Mouse (Mus musculus) heart, adult 11 months (tissue): ENCODE measurements around the gene Erbb4.

Experiments
- DNase-seq: peaks from one replicate; pipeline ENCODE4 v3.0.0; 2022

Gene Erbb4

DNA sequence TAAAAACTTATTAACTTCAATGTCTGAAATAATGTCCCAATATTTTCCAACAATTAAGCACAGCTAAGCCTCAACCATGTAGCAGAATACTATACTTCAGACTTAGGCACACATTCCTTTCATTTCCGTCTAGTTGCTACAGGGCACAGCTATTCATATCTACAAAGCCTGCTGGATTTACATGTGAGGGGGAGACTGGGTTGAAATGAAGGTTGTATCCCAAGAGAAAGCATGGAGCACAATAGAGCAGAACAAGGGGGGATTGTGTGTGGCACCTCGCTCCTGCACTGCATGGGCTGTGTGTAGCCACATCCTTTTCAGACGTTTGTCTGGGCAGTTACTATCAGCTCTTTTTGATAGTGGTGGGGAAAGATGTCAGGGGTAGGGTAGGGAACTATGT, 83.0 kb downstream of the Erbb4 start:
- DNase-seq, result no peak

DNA sequence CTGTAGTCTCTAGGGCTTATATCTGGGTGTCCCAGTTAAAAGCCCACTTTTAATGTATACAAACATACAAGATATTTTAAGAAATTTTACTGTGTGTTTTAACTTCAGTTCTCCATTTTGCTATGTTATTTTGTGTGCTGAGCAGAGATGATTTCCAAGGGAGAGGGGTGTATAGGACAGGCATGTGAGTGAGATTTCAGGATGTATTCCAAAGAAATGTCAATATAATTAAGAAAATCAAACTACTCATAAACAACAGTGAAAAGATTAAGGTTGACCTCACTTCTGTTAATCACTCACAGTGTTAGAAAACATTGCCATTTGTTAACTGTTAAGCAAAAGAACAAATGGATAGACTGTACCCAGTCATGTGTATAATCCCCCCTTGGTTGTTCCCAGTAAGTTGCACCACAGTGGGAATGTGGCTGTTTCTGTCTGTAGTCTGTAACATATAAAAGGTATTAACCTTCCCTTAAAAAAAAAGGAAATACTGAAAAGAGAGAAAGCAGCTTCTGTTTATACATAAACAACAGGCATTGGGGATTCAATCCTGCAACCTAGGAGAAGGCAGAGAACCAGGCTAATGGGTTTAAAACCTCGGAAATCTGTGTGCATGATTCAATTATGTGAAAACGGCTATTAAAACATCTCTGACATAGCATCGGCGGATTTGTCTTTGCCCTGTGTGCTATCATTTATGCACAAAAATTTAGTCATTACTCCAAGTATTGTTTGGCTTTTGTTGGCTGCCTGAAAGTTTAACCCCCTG, 84.5 kb downstream of the Erbb4 start:
- DNase-seq, result peak; percentile 62

DNA sequence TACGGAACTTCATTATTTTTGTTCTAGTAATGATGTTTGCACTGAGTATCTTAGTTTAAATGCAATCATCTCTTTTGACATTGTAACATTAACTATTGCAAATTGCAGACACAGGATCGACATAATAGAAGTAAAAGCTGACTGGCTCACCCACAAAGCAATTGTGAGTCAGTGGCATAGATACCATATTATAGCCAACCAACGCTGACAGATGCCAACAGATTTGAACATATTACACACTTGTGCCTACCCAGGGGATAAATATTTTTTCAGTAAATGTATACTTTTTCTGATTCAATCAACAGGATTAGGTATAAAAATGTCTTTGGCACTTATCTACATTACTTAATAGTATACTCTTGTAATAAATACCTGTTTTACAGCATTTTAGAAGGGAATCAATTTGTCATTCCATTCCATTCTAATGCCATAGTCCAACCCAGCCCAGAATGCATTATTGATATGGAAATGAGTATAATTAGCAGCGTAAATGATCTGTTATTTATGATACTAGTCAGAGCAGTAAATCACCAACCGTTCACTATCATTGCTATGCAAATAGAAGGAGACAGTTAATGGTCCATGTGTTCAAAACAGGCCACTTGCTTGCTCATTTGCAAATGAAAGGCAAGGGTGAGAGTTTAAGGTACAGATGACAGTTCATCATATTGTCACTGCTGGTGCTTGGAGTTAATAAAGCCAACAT, 97.9 kb downstream of the Erbb4 start:
- peak; percentile 16 for DNase-seq

DNA sequence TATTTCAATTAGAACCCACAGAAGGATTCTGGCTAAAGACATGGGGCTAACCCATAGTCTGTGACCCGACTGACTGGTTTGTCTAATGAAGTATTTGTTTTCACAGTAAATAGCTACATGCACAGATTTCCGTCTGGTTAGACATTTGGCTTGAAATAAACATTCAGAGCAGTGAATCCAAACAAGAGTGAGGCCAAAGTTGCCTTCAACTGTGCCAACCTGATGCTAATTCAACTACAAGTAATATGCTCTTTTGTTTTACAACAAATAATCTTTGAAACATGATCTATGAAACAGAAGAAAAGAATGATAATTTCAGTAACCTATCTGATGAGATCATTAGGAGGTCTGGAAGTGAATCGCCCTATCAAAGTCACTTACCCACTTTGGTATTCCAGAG, 106.5 kb downstream of the Erbb4 start:
- DNase-seq, result no peak

DNA sequence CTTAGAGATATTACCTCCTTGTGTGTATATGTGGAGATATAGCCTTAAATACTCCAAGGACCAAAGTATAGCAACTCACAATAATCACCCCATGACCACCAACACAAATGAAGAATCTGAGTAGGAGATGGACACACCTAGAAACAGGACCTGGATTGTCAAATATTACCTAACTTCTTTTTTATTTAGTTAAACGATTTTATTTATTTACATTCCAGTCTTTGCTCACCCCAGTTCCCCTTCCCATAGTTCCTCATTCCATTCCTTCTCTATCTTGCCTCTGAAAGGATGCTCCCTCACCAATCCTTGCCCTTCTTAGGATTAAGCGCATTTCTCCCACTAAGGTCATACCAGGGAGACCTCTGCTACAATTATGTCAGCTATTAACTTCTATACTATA, 128.6 kb downstream of the Erbb4 start:
- DNase-seq, result no peak

DNA sequence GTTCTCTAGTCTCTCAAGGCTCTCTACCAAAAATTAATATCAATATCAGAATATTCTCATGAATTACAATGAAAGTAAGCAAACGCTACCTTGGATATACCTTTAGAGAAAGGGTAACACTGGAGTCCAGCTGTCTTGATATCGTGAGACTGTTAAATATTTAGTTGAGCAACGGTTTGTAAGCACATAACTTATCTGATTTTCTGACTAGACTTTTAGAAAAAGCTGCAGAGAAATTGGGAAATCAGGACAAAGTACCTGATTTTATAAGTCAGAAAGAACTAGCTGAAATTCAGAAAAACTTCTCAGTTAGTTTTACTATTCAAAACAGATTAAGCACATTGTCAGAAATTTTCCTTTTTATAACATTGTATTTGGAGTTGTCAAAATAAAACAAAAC, 129.3 kb downstream of the Erbb4 start:
- no peak for DNase-seq

DNA sequence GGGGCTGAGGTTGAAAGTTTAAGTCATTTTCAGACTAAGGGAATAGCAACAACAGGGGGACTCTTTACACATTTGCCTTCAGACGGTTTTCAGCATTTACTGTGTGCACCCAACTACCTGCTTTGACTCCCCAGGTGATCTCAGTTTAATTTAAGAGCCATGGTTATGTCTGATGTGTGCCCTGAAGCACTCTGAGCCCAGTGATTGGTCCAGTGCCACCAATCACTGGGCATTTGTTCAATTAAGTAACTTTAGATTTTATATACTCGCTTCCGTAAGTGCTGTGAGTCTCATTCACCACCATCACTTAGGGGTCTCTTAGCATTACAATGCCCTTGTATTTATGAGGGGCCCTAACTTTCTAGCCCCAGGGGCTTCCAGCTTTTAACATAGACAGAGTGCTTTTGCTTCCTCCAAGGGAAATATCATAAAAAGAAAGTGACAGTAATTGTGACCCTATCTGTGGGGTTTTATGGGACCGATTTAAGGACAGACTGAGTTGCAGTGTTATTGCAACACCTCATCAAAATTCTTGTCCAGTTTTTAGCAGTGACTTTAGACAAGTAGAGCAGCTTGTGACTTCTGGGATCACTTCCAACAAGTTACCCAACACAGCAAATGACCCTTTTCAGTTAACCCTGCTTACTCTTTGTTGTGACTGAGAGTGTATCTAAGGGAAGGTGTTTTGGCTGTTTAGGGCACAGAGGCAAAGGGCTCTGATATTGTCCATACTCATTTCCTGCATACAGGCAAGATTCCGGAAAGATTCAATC, 134.3 kb downstream of the Erbb4 start:
- DNase-seq, result peak; percentile 92

DNA sequence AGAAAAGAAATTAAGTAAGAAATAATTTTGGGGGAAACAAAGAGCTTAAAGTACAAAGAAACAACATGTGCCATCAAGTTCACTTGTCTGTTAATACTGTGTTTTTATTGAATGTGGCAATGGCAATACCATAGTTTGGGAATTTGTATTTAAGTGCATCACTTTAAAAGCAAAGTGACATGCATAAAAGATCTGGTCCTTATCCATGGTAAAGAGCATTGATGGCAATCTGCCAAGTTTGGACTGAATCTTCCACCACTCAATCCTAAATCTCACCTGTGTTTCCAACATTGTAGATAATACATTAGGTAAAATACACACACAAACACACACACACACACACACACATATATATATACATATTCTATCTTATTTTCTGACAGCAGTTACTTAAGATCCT, 143.7 kb downstream of the Erbb4 start:
- no peak for DNase-seq

DNA sequence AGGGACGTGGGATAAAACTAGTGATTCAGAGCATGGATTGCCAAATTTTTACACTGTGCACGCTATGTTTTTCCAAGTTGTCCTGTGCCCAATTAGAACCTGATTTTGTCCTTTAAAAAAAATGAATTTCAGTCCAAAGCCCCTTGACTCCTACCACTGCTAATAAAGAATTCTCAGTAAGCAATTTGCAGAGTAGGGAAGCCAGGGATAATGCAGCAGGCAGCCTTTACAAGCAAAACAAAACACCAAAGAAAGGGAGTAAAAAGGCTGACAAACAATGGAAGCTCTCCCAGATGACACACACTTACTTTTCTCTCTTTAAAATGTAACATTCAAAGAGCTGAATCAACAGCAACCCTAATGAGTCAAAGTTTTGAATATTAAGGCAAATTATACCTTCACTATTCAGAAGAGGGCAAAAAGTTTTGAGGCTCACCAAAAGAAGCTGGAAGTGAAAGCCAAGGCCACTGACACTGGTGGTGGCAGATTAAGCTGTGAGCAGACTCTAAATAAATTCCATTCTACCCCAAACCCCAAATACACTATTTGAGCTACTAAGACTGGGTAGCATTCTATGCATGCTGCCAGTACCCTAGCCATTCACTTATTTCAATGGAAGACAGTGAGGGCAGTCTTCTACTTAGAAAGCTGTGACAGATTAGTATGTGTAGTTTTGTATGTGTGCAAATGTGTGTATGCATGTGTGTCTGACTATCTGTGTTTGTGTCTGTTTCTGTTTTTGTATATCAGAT, 146.3 kb downstream of the Erbb4 start:
- DNase-seq, result no peak

DNA sequence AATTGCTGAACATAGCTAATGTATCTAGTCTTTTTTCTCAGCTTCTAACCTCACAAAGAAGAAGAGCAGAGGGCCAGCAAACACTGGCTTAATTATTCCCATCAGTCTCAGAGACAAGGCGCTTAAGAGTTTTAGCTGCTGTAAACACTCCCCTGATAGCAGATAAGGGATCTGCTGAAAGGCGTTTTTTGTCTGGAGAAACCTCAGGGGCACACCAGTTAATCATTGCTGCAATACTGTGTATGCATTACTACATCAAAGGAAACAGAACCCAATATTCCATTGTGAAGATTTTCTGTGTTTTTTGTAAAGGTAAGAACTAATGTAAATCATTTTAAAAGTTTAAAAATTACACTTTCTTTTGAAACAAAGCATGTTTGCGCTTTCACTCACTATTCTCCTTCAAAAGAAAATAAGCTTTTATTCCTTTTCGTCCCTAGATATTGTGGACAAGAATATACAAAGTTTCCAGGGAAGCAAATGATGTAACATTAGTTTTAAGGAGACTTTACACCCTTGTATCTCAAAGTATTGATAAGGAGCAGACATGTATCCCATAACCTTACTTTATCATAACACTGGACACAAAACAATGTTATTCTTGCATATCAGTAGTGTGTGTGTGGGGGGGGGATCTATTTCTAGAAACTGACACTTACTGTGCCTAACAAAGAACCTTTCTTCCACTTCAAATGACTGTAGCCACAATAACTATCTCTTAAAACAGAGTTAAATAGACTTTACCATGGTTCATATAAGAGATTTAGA, 150.9 kb downstream of the Erbb4 start:
- no peak for DNase-seq

DNA sequence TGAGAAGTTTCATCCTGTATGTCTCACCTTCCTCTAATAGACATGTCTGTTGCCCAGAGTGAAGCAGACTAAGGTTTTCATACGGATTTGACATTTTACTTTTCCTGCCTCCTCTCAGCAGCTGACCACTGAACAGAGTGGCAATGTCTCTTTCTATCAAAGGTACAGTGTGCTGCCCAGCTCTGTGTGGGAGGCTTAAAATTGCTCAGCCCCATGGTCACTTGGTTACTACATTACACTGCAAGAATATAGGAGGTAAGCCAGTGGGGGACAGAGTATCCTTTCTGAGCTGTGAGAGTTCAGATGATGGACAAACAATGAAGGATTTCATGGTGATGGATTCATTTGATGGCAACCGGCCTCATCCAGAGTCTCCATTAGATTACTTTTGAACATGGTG, 152.4 kb downstream of the Erbb4 start:
- no peak for DNase-seq

DNA sequence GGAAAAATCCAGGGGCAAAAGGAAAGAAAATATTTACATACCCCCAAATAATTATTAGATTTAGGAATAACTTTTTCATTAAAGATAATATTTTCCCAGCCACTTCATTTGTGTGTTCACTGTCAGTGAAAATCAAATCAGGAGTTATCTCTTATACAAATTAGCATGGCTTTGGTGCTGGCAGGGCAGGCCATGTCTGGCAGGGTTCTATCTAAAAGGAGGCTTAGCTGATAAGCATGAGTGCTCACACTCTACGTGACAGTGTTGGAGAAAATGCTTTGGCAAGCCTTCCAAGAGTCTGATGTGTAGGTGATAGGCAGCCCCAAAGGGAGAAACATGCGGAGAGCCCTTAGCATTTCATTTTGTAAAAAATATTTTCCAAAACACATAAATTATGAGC, 164.7 kb downstream of the Erbb4 start:
- DNase-seq, result no peak

DNA sequence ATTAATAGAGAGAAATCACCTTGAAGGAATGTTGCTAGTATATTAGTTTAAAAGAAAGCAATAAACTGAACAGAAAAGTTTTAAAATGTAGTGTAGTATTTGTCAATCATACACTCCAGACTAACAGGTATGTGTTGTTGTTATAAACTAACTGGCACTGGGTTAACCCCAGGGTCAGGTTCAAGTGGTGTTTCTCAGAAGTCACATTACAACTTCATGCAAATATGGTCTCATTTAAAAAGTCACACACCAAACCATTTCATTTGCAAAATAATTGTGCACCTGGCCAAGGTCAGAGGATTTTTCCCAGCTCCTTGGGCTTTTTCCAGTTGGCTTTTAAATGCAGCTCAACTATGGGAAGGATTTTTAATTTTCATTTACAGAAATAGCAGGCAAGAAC, 173.1 kb downstream of the Erbb4 start:
- no peak for DNase-seq

DNA sequence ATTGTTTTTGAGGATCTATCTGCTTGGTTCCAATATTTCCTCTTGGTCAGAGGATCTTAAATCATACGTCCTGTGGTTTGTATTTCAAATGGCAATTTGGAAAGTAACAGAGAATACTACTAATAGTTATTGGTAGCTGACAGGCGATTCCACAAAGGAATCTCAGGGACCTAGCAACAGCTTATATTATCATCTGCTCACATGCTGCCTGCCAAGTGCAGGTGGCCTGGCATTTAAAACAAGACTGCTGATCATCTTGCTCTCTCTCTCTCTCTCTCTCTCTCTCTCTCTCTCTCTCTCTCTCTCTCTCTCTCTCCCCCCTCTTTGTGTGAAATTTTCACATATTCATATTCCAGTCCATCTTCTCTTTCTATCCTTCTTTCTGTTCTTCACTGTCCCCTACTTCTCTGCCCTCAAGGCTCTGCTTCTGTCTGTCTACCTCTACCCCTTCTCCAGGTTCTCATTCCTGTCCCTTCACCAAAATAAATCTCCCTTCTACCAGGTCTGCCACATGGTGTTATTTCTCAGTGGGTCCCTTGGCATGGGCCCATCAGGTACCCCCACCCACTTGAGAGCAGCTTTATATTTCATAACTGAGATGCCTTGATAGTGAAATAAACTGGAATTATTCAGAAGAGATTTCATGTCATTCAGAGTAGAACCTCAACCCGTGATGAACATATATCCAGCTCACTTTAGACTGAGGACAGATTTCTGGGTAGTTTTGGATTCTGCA, 174.4 kb downstream of the Erbb4 start:
- DNase-seq, result no peak

DNA sequence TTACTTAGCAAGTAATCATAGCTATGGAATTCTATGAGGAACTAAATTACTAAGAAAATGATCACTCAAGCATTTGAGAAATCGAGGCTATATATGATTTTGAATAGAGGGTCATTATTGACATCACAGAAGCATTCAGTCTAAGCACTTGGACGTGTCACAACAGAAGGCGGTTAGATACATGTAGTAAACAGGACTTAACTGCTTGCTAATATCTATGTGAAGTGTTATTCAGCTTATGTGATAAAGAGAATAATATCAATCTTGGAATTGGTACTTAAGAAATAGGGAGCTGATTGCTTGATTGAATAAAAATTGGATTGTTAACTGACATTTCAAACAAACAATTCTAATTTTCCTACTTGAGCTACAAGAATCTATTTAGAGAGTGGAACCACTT, 190.0 kb downstream of the Erbb4 start:
- no peak for DNase-seq

DNA sequence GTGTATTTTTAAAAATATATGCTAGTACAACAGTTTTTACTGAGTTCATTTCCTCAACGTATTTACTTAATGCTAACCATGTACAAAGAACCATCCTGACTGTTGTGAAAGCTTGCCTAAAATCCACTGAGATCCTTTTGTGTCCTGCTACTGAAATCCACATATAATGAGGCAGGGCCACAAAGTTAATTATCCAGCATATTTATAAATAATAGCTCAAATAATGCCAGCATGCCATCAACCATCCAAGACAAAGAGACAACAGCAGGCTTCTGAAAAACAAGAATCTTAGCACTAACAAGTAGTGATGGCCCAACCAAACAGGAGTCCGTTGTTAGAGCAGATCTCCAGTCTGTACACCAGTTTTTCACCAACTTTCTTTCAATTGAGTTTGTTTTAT, 215.8 kb downstream of the Erbb4 start:
- no peak for DNase-seq

DNA sequence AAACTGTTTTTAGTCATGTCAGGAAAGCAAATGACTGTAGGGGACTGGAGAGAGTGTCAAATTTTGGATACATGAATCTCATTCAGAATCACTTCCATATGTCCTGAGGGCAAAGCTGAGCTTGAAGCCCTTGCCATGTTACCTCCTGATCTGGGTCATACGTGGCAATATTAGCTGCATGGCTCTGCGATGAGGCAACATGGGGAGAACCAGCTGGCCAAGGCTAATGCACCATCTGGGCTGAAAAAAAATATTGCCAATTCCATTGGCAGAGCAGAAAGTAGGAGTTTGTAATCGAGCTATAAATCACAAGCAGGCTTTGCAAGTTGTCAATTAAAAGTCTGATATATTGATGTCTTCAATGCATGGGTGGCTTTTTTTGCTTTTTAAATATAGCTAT, 221.0 kb downstream of the Erbb4 start:
- DNase-seq, result no peak

DNA sequence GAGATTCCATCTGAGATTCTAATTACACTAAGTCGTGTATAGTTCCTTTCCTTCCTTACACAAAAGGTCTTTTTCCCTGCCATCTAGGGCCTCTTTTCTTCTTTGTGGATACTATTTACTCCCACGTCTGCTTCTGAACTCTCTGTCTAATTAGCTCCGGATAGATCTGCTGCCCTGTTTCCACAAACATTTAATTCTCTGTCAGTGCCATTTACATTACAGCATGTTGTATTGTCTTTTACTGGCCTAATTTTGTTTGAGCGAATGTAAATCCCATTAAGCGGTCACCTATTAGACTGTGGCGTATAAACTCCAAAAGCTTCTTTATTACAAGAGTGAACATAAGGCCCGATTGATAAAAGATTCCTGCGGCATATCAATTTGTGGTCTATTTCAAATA, 232.9 kb downstream of the Erbb4 start:
- DNase-seq, result no peak

DNA sequence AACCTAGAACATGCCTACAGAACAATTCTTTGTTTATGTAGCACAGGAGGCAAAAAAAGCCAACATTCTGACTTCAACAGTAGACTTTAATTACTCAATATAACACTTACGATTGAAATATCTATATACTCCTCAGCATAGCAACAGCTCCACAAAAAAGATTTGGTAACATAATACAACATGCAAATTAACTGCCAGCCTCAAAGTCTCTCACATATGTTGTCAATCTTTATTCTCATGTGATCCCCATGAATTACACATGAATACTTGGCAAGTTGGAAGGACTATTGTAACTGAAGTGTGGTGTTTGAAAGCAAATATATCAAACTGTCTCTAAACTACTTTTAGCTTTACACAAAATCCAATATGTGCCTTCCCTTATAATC, 234.2 kb downstream of the Erbb4 start:
- no peak for DNase-seq

DNA sequence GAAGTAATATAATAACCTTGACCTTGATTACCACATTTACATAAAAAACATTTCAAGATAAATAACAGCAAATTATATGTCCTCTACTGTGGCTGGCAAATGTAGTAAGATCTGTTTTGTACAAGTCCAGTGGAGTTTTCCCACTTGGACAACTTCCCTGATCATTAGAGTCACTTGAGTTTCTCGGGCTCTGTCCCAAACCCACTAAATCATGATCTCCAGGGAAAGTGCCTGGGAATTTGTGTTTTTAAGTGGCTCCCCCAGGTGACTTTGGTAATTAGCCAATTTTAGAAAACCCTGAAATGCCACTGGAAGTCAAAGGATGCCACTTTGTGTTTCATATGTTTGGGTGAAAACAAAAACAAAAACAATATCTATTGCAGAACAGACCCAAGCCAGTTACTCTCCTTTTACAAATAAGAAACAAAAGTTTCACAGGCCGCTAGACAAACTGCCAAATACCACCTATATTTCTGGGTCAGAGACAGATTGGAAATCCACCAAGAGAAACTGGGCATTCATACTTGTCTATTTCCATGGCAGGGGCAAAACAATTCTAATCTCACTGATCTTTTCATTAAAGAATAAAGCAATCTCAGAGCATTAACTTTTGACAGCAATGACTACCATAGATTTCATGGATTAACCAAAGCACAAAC, 234.8 kb downstream of the Erbb4 start:
- DNase-seq, result no peak

DNA sequence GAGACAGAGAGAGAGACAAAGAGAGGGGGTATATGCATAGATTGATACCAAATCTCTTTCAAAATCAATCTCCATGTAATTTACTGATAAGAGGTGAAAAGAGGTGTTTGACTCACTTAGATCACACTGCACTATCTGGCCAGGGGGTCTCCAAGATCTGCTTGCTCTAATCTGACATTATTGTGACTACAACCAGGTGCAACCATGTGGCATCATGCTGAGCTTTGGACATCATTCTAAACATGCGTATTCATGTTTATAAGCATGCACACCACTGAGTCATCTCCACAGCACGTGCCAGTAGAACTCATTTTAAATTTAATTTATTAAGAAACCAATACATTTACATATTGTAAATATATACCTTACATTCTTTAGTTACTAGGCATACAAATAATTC, 247.5 kb downstream of the Erbb4 start:
- no peak for DNase-seq
